Mouse (Mus musculus) Patski (cell line): ENCODE results near the gene H2afb1. TPM values are rescaled to one million over a fixed set of nuclear protein-coding genes. Genes with fewer than 3 reads are reported as not detected.
"Not testable (repeated sequence)": the region's sequence is repeated elsewhere in the genome, so short reads cannot be mapped to it uniquely, and the experiment has no call there.

ENCODE experiments used
- ATAC-seq: fragments of 100-300 bp; one replicate; pipeline ENCODE4 v1.8.0; 2021
- CTCF ChIA-PET: fragments of 350-600 bp; sonication (Branson Sonifier 250); formaldehyde crosslinking; loops from one replicate; lab custom pipeline; 2022; ENCODE audit warnings: inconsistent platforms; lab: Charles Lee
- POLR2A ChIA-PET: fragments of 350-600 bp; sonication (Branson Sonifier 250); formaldehyde crosslinking; loops from one replicate; lab custom pipeline; 2022; ENCODE audit warnings: antibody characterized with exemption, inconsistent platforms; lab: Charles Lee
- DNase-seq: peaks from one replicate; pipeline ENCODE4 v3.0.0-alpha.2; 2011; ENCODE audit warnings: low read depth, low spot score
- H3K27me3 ChIP-seq: fragments of 371-371 bp; one replicate; pipeline ENCODE4 v1.5.1; 2021
- CTCF ChIP-seq: fragments of 100-300 bp; IDR thresholded peaks from one replicate; pipeline ENCODE4 v1.5.1; 2021
- in situ Hi-C: fragments of 300-500 bp; cut with MboI; formaldehyde crosslinking; loops from 3 replicates; pipeline ENCODE4 v1.11.1; 2018; ENCODE audit warnings: low pct_unique_long_range_greater_than_20kb, mixed read lengths
- polyA plus RNA-seq: library from polyadenylated mRNA; unstranded; gene quantifications from one replicate; pipeline ENCODE4 v1.2.3, GENCODE M21; 2021

H2afb1 gene
- polyA plus RNA-seq: not detected

DNA sequence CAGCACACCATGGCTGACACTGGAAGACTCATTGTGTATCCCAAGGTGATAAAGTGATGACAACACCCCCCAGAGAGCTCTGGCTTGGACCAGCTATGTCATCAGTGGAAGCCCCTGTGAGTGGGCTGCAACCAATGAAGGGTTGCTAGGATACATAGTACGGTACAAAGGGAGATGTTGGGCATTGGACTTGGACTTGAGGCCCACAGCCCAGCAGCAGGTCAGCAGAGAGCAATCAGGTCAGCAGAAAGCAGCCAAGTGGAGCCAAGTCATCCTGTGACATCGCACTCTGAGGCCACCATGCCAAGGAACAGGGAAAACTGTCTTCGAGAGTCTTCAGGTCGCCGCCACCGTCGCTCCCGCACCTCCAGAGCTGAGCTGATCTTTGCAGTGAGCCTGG is at the start of gene H2afb1:
Gene H2afb1, plus strand, starts transcription at position 301 of the 400 bp plus-strand sequence.
- ATAC-seq, in situ Hi-C loops, DNase-seq, CTCF ChIA-PET, H3K27me3 ChIP-seq, POLR2A ChIA-PET: not testable (repeated sequence)

DNA sequence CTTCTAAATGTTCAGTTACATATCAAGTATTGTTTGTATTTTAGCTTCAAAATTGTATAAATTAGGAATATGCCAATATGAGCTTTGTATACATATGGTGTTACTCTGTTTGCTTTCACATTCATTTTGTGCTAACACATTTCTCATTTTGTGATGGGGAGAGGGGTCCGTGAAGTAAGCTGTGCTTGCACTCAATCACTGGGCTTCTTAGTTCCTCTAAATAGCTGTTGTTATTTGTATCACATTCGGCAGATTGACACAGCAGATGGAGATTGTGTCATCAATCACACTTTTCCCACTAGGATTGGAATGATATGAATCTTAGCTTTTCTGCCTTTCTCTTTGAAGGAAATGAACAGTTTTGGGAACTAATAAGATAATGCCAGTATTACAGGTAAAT is 21.5 kb downstream of the H2afb1 start:
- ATAC-seq (no peak), DNase-seq (no peak)
- H3K27me3 ChIP-seq: no peaks in the 10 kb centered on the region
- POLR2A ChIA-PET: no interaction called here
- CTCF ChIA-PET: interaction anchor here (1.1 kb wide), 1 partner anchor 16 kb away, joined by 3 read pairs; no protein-coding TSS in a partner anchor
- TF ChIP-seq CTCF: no peak
- in situ Hi-C loops: no loop called here
